Mouse (Mus musculus) embryonic facial prominence, embryonic 14.5 days (tissue): ENCODE data around the gene Myo1f. TPM values are rescaled to one million over a fixed set of nuclear protein-coding genes. Genes with fewer than 3 reads are reported as not detected.

ENCODE experiments used
- ATAC-seq: fragments of 200-750 bp; cut with Nextera tagmentation; 2 replicates; pipeline ENCODE4 v1.8.0; 2017; ENCODE audit warnings: low read depth, moderate number of reproducible peaks, moderate TSS enrichment
- DNase-seq: peaks from one replicate; pipeline ENCODE4 v3.0.0-alpha.2; 2015; ENCODE audit warnings: low spot score
- H3K27ac ChIP-seq: fragments of 300-500 bp; sonication (generic); replicated peaks from 2 replicates; pipeline ENCODE4 v1.5.1; 2014; ENCODE audit warnings: low read depth, mild to moderate bottlenecking, low read length, moderate library complexity
- H3K27me3 ChIP-seq: fragments of 300-500 bp; sonication (generic); replicated peaks from 2 replicates; pipeline ENCODE4 v1.6.1; 2014; ENCODE audit warnings: low read length; ENCODE audit not compliant: control insufficient read depth, insufficient read depth
- H3K36me3 ChIP-seq: fragments of 300-500 bp; sonication (generic); 2 replicates; pipeline ENCODE4 v1.6.1; 2014; ENCODE audit warnings: low read length, mixed read lengths; ENCODE audit not compliant: control insufficient read depth, insufficient read depth
- H3K4me1 ChIP-seq: fragments of 300-500 bp; sonication (generic); 2 replicates; pipeline ENCODE4 v1.6.1; 2014; ENCODE audit warnings: antibody characterized with exemption, low read length; ENCODE audit not compliant: control insufficient read depth, insufficient read depth
- H3K4me2 ChIP-seq: fragments of 300-500 bp; sonication (generic); 2 replicates; pipeline ENCODE4 v1.6.1; 2014; ENCODE audit warnings: low read depth, mild to moderate bottlenecking, low read length, moderate library complexity, mixed read lengths
- H3K4me3 ChIP-seq: fragments of 300-500 bp; sonication (generic); 2 replicates; pipeline ENCODE4 v1.5.1; 2014; ENCODE audit warnings: low read depth, mild to moderate bottlenecking, low read length
- H3K9ac ChIP-seq: fragments of 300-500 bp; sonication (generic); 2 replicates; pipeline ENCODE4 v1.6.1; 2014; ENCODE audit warnings: low read depth, mild to moderate bottlenecking, low read length, moderate library complexity, mixed read lengths
- H3K9me3 ChIP-seq: fragments of 300-500 bp; sonication (generic); 2 replicates; pipeline ENCODE4 v1.6.1; 2016; ENCODE audit warnings: low read length; ENCODE audit not compliant: control insufficient read depth
- WGBS: fragments of 180-500 bp; shearing (Covaris S2); extraction: QIAGEN DNeasy Blood & Tissue Kit; methylation state at CpG from one replicate; pipeline ENCODE4 v1.1.7; 2014; 5-methylcytosine and 5-hydroxymethylcytosine counted together
- polyA plus RNA-seq: library from polyadenylated mRNA; unstranded; fragments of >200 nt; fragmentation: Nextera tagmentation; extraction: Ambion mirVana; gene quantifications from 2 replicates; pipeline ENCODE4 v1.2.1, GENCODE M21; 2014

Gene Myo1f
- polyA plus RNA-seq, result 4.1 and 5.8 TPM in 2 replicates

GRCm38 (mm10) chr17:33555223-33555855 lies at the start of gene Myo1f:
Gene Myo1f (plus strand): TSS chr17:33555707.
- Histone ChIP-seq H3K27ac (no peak within 1 kb of the TSS), H3K4me3 (no peak within 1 kb of the TSS), H3K36me3 (peaks cover 32% of the 10 kb centered on the region), H3K9me3 (no peaks in the 10 kb centered on the region), H3K27me3 (no peaks in the 10 kb centered on the region), H3K4me1 (no peaks in the 10 kb centered on the region), H3K4me2 (no peak within 1 kb of the TSS), H3K9ac (no peak within 1 kb of the TSS)
- DNase-seq (no peak), ATAC-seq (no peak)
- 36% methylated on average over 6 of the region's 6 CpGs for WGBS

GRCm38 (mm10) chr17:33508386-33508785 lies 47.1 kb upstream of the Myo1f start:
- Histone ChIP-seq H3K27me3 (no peaks in the 10 kb centered on the region), H3K36me3 (no peaks in the 10 kb centered on the region), H3K4me3 (no peak overlapping the region), H3K4me1 (no peaks in the 10 kb centered on the region), H3K4me2 (no peak overlapping the region), H3K27ac (no peak overlapping the region), H3K9me3 (no peaks in the 10 kb centered on the region), H3K9ac (no peak overlapping the region)
- no peak for ATAC-seq
- DNase-seq, result no peak
- WGBS, result 88% methylated on average over 1 of the region's 1 CpGs

DNA sequence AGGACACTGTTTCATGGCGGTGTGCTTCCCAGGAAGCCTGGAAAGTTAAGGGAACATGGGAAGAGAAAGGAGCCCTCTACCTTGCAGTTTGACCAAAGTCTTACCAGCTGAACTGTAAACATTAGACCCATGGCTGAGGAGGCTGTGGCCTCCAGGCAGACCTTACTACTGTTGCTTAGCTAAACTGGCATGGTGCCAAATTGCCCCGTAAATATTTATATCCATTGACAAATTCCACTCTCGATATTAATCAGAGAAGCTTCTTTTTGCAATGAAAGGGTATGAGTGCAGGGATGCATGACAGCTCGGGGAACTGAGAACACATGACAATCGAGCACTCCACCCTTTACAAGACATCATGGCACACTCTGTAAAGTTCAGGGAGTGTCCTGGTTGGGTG lies 45.3 kb upstream of the Myo1f start:
- no peak overlapping the region for H3K9ac ChIP-seq
- no peak overlapping the region for H3K4me2 ChIP-seq
- DNase-seq, result no peak
- no peak overlapping the region for H3K4me3 ChIP-seq
- no peaks in the 10 kb centered on the region for H3K36me3 ChIP-seq
- H3K4me1 ChIP-seq, result no peaks in the 10 kb centered on the region
- H3K27me3 ChIP-seq, result no peaks in the 10 kb centered on the region
- H3K27ac ChIP-seq, result no peak overlapping the region
- H3K9me3 ChIP-seq, result no peaks in the 10 kb centered on the region
- ATAC-seq, result no peak
- 75% methylated on average over 5 of the region's 5 CpGs for WGBS

GRCm38 (mm10) chr17:33512441-33513415 lies 42.8 kb upstream of the Myo1f start:
- DNase-seq (no peak), ATAC-seq (no peak)
- Histone ChIP-seq H3K4me2 (no peak overlapping the region), H3K4me3 (no peak overlapping the region), H3K9me3 (no peaks in the 10 kb centered on the region), H3K27me3 (no peaks in the 10 kb centered on the region), H3K9ac (no peak overlapping the region), H3K4me1 (no peaks in the 10 kb centered on the region), H3K27ac (no peak overlapping the region), H3K36me3 (no peaks in the 10 kb centered on the region)
- WGBS, result 37% methylated on average over 2 of the region's 2 CpGs

DNA sequence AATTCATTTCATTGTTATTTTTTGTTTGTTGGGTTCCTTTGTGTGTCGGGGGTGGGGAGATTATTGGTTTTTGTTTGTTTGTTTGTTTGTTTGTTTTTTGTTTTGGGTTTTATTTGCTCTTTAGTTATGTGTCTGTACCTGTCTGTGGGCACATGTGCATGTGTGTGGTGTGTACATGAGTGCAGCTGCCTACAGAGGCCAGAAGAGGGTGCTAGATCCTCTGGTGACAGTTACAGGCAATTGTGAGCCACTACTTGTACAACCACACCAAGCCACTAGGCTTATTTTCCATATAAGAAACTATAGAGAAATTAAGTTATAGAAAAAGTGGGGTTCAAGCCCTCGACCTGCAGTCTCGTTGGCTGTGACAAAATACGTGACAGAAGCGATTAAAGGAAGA lies 41.6 kb upstream of the Myo1f start:
- ATAC-seq (no peak), DNase-seq (no peak)
- no peaks in the 10 kb centered on the region for H3K4me1 ChIP-seq
- WGBS, result 83% methylated on average over 5 of the region's 5 CpGs
- H3K4me3 ChIP-seq, result no peak overlapping the region
- H3K9ac ChIP-seq, result no peak overlapping the region
- H3K4me2 ChIP-seq, result no peak overlapping the region
- no peak overlapping the region for H3K27ac ChIP-seq
- H3K9me3 ChIP-seq, result no peaks in the 10 kb centered on the region
- H3K36me3 ChIP-seq, result no peaks in the 10 kb centered on the region
- H3K27me3 ChIP-seq, result no peaks in the 10 kb centered on the region

DNA sequence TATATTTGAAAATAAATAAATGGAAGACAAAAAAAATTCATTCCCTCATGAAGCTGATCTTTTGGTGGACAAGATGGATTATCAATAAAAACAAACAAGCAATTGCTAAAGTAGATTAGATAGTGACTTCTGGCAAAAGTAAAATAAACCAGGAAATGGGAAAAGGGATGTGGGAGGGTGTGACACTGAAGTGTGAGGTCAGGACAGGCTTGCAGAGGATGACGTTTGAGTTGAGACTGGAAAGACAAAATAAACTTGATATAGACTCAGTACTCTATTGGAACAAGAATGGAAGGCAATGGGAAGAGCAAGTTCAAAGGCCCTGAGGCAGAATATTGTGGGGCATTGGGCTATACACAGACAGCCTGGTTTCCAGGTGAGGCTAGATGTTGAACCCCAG lies 35.1 kb upstream of the Myo1f start:
- H3K4me1 ChIP-seq, result peaks cover 7% of the 10 kb centered on the region; the same call in 1 of the 2 replicates
- H3K36me3 ChIP-seq, result no peaks in the 10 kb centered on the region
- no peak for DNase-seq
- no peak overlapping the region for H3K4me3 ChIP-seq
- H3K27ac ChIP-seq, result no peak overlapping the region
- no peak overlapping the region for H3K9ac ChIP-seq
- no peaks in the 10 kb centered on the region for H3K27me3 ChIP-seq
- ATAC-seq, result no peak
- no peak overlapping the region for H3K4me2 ChIP-seq
- 53% methylated on average over 1 of the region's 1 CpGs for WGBS
- H3K9me3 ChIP-seq, result no peaks in the 10 kb centered on the region

GRCm38 (mm10) chr17:33523431-33523917 lies 32.0 kb upstream of the Myo1f start:
- H3K9me3 ChIP-seq, result no peaks in the 10 kb centered on the region
- H3K27me3 ChIP-seq, result no peaks in the 10 kb centered on the region
- peak overlapping the region; percentile 84 for H3K27ac ChIP-seq
- ATAC-seq (peak; percentile 62), DNase-seq (peak; percentile 70)
- H3K9ac ChIP-seq, result peak overlapping the region; percentile 80
- H3K4me2 ChIP-seq, result peak overlapping the region; percentile 66
- H3K4me1 ChIP-seq, result peaks cover 24% of the 10 kb centered on the region
- H3K36me3 ChIP-seq, result peaks cover 11% of the 10 kb centered on the region
- peak overlapping the region; percentile 68 for H3K4me3 ChIP-seq
- 6% methylated on average over 11 of the region's 13 CpGs for WGBS

GRCm38 (mm10) chr17:33523918-33524755 lies 31.4 kb upstream of the Myo1f start, which contains the start of gene Adamts10:
Gene Adamts10 (plus strand): TSS chr17:33524204.
- Histone ChIP-seq H3K27ac (peak within 1 kb of the TSS; percentile 84), H3K27me3 (no peaks in the 10 kb centered on the region), H3K9me3 (no peaks in the 10 kb centered on the region), H3K4me2 (peak within 1 kb of the TSS; percentile 66), H3K4me1 (peaks cover 24% of the 10 kb centered on the region), H3K9ac (peak within 1 kb of the TSS; percentile 80), H3K4me3 (peak within 1 kb of the TSS; percentile 68), H3K36me3 (peaks cover 18% of the 10 kb centered on the region)
- ATAC-seq (peak; percentile 70), DNase-seq (peak; percentile 89)
- WGBS, result under 1% methylated on average over 44 of the region's 44 CpGs
